Mouse (Mus musculus): ENCODE measurements around the gene Gne. TPM values are rescaled to one million over a fixed set of nuclear protein-coding genes. Genes with fewer than 3 reads are reported as not detected.

Gene Gne
- total and polyA plus RNA-seq, 3 experiments, result 12.9 to 27.7 (median 24.5) TPM

DNA sequence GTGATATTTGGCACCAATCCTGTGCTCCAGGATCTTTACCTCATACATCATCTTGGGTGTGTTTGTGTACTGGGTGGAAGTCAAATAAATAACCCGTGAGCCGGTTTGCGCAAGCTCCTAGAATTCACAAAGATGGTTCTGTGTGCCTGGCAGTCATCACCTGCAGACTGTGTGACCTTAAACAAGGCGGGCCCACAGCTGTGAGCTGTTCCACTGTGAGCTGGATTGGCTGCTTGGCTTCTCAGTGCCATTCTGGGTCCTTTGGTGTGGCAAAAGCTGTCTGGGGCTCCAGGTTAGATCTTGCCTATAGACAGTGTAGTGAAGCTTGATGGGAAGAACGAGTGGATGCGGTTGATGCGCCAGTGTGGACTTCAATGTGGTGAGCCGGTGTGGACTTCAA is 19.6 kb upstream of the Gne start:
- TF ChIP-seq CTCF (IDR thresholded peaks at IDR 0.05) (no peak), EP300 (IDR thresholded peaks at IDR 0.05; ENCODE audit: insufficient read depth, low read depth, low read length) (no peak), POLR2A (IDR thresholded peaks at IDR 0.05; ENCODE audit: insufficient read depth, low read depth, low read length) (no peak)
- 91% methylated on average over 8 of the region's 8 CpGs for WGBS
- H3K27me3 ChIP-seq (ENCODE audit: control insufficient read depth, insufficient read depth, low read length), result no peaks in the 10 kb centered on the region
- no peaks in the 10 kb centered on the region for H3K36me3 ChIP-seq (ENCODE audit: control insufficient read depth, insufficient read depth, low read length)
- no peak overlapping the region for H3K9ac ChIP-seq (ENCODE audit: low read depth, low read length)
- no peak overlapping the region for H3K27ac ChIP-seq
- peaks cover 6% of the 10 kb centered on the region for H3K4me1 ChIP-seq (ENCODE audit: control insufficient read depth, insufficient read depth, low read length)
- no peaks in the 10 kb centered on the region for H3K79me2 ChIP-seq (replicated peaks; ENCODE audit: control insufficient read depth, insufficient read depth, low read length)
- no peak overlapping the region for H3K4me3 ChIP-seq
- DNase-seq, result no peak
- intact Hi-C loops (cut with DNase I), result no loop called here

- no peak for DNase-seq
- TF ChIP-seq CTCF (IDR thresholded peaks at IDR 0.05) (no peak), EP300 (IDR thresholded peaks at IDR 0.05; ENCODE audit: insufficient read depth, low read depth, low read length) (no peak), POLR2A (IDR thresholded peaks at IDR 0.05; ENCODE audit: insufficient read depth, low read depth, low read length) (no peak)
- Histone ChIP-seq H3K4me3 (no peak overlapping the region), H3K27ac (no peak overlapping the region), H3K9ac (ENCODE audit: low read depth, low read length) (no peak overlapping the region), H3K79me2 (replicated peaks; ENCODE audit: control insufficient read depth, insufficient read depth, low read length) (no peaks in the 10 kb centered on the region), H3K36me3 (ENCODE audit: control insufficient read depth, insufficient read depth, low read length) (no peaks in the 10 kb centered on the region), H3K4me1 (ENCODE audit: control insufficient read depth, insufficient read depth, low read length) (no peaks in the 10 kb centered on the region), H3K27me3 (ENCODE audit: control insufficient read depth, insufficient read depth, low read length) (no peaks in the 10 kb centered on the region)
- intact Hi-C loops (cut with DNase I), result no loop called here
- 50% methylated on average over 11 of the region's 11 CpGs for WGBS
Observed at GRCm38 (mm10) chr4:44097576-44098335, 13.8 kb upstream of the Gne start.

GRCm38 (mm10) chr4:44094475-44094874 is 10.5 kb upstream of the Gne start:
- Histone ChIP-seq H3K27me3 (ENCODE audit: control insufficient read depth, insufficient read depth, low read length) (no peaks in the 10 kb centered on the region), H3K4me3 (no peak overlapping the region), H3K27ac (no peak overlapping the region), H3K79me2 (replicated peaks; ENCODE audit: control insufficient read depth, insufficient read depth, low read length) (no peaks in the 10 kb centered on the region), H3K36me3 (ENCODE audit: control insufficient read depth, insufficient read depth, low read length) (no peaks in the 10 kb centered on the region), H3K4me1 (ENCODE audit: control insufficient read depth, insufficient read depth, low read length) (no peaks in the 10 kb centered on the region), H3K9ac (ENCODE audit: low read depth, low read length) (no peak overlapping the region)
- DNase-seq, result no peak
- no peak for TF ChIP-seq CTCF (IDR thresholded peaks at IDR 0.05)
- intact Hi-C loops (cut with DNase I), result no loop called here
- WGBS, result 90% methylated on average over 4 of the region's 4 CpGs

DNA sequence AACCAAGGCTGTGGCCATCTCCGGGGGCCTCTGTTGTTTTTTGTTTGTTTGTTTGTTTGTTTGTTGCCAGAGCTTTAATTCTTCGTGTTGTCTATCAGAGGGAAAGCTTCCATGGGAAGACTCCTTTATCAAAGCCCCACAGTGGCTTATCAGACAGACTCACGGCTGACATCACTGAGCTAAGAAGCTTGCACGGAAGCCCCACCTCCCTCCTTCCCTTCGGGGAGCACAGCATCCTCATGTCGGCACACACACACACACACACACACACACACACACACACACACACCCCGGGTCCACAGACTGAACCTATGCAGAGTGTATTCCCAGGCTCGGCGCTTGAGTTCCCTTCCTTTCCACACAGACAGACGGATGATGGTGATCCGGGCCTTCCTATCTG is 8.4 kb upstream of the Gne start:
- WGBS, result 34% methylated on average over 11 of the region's 11 CpGs

GRCm38 (mm10) chr4:44085566-44085965 is 1.6 kb upstream of the Gne start:
- Histone ChIP-seq H3K79me2 (replicated peaks; ENCODE audit: control insufficient read depth, insufficient read depth, low read length) (no peaks in the 10 kb centered on the region), H3K27ac (no peak overlapping the region), H3K27me3 (ENCODE audit: control insufficient read depth, insufficient read depth, low read length) (no peaks in the 10 kb centered on the region), H3K4me3 (no peak overlapping the region), H3K36me3 (ENCODE audit: control insufficient read depth, insufficient read depth, low read length) (no peaks in the 10 kb centered on the region), H3K9ac (ENCODE audit: low read depth, low read length) (no peak overlapping the region), H3K4me1 (ENCODE audit: control insufficient read depth, insufficient read depth, low read length) (peaks cover 2% of the 10 kb centered on the region)
- no peak for DNase-seq
- 94% methylated on average over 3 of the region's 3 CpGs for WGBS
- intact Hi-C loops (cut with DNase I), result no loop called here
- TF ChIP-seq CTCF (IDR thresholded peaks at IDR 0.05), result no peak

More for the DNA sequence above, 8.4 kb upstream of the Gne start:
- Histone ChIP-seq H3K4me1 (ENCODE audit: control insufficient read depth, insufficient read depth, low read length) (no peaks in the 10 kb centered on the region), H3K27ac (no peak overlapping the region), H3K4me3 (no peak overlapping the region), H3K36me3 (ENCODE audit: control insufficient read depth, insufficient read depth, low read length) (no peaks in the 10 kb centered on the region), H3K27me3 (ENCODE audit: control insufficient read depth, insufficient read depth, low read length) (no peaks in the 10 kb centered on the region), H3K9ac (ENCODE audit: low read depth, low read length) (no peak overlapping the region), H3K79me2 (replicated peaks; ENCODE audit: control insufficient read depth, insufficient read depth, low read length) (no peaks in the 10 kb centered on the region)
- intact Hi-C loops (cut with DNase I), result no loop called here
- TF ChIP-seq POLR2A (IDR thresholded peaks at IDR 0.05; ENCODE audit: insufficient read depth, low read depth, low read length), result no peak
- no peak for DNase-seq

GRCm38 (mm10) chr4:44084602-44085325 is 787 bp upstream of the Gne start:
- Histone ChIP-seq H3K36me3 (ENCODE audit: control insufficient read depth, insufficient read depth, low read length) (no peaks in the 10 kb centered on the region), H3K9ac (ENCODE audit: low read depth, low read length) (no peak overlapping the region), H3K4me3 (no peak overlapping the region; the same call in 1 of the 2 replicates), H3K27ac (no peak overlapping the region), H3K79me2 (replicated peaks; ENCODE audit: control insufficient read depth, insufficient read depth, low read length) (no peaks in the 10 kb centered on the region), H3K4me1 (ENCODE audit: control insufficient read depth, insufficient read depth, low read length) (peaks cover 2% of the 10 kb centered on the region), H3K27me3 (ENCODE audit: control insufficient read depth, insufficient read depth, low read length) (no peaks in the 10 kb centered on the region)
- 79% methylated on average over 13 of the region's 13 CpGs for WGBS
- intact Hi-C loops (cut with DNase I), result no loop called here
- DNase-seq, result no peak
- TF ChIP-seq POLR2A (IDR thresholded peaks at IDR 0.05; ENCODE audit: insufficient read depth, low read depth, low read length), result no peak
- no peak for TF ChIP-seq EP300 (IDR thresholded peaks at IDR 0.05; ENCODE audit: insufficient read depth, low read depth, low read length)
- peak; percentile 11; the same call in 1 of the 2 replicates for TF ChIP-seq CTCF (IDR thresholded peaks at IDR 0.05)

Data from heart, adult 2 months (tissue).